16 mouse cellular contexts compared by ENCODE assay signal in genomic region chr4:82884636-82885534, GRCm38 (mm10). TPM values are rescaled to one million over a fixed set of nuclear protein-coding genes. Genes with fewer than 3 reads are reported as not detected.
DNase-seq lines count a peak whose midpoint lies in the region; ATAC-seq and TF ChIP-seq lines count a peak whose summit lies in the region.
"Had no signal": no experiment of that assay in that cellular context is flagged by ENCODE, and none has a peak within 500 bp of the region (broad histone marks: within the 10 kb centered on the region; RNA-seq: fewer than 3 reads in every experiment).

TSS of gene Cer1 (minus strand) at chr4:82885148.

- no peak within 1 kb of the TSS for H3K4me2 ChIP-seq in lung, embryonic 14.5 days
- H3K4me2 ChIP-seq: neural tube, embryonic 13.5 days; stomach, embryonic 15.5 days had no signal

- no peaks in the 10 kb centered on the region for H3K9me3 ChIP-seq in lung, embryonic 14.5 days (ENCODE audit: low read depth, low read length)
- H3K9me3 ChIP-seq: neural tube, embryonic 13.5 days; stomach, embryonic 15.5 days had no signal

- H3K27ac ChIP-seq in lung, embryonic 14.5 days (ENCODE audit: low read depth) = no peak within 1 kb of the TSS
- H3K27ac ChIP-seq: neural tube, embryonic 13.5 days; stomach, embryonic 15.5 days had no signal

- H3K9ac ChIP-seq in lung, embryonic 14.5 days = no peak within 1 kb of the TSS
- H3K9ac ChIP-seq: neural tube, embryonic 13.5 days; stomach, embryonic 15.5 days had no signal

- no peak within 1 kb of the TSS for H3K4me3 ChIP-seq in lung, embryonic 14.5 days (ENCODE audit: low read depth, low read length)
- H3K4me3 ChIP-seq: neural tube, embryonic 13.5 days; stomach, embryonic 15.5 days had no signal

- no peaks in the 10 kb centered on the region for H3K4me1 ChIP-seq in lung, embryonic 14.5 days (ENCODE audit: insufficient read depth)

- no peak for TF ChIP-seq CTCF in lung, embryonic 14.5 days (IDR thresholded peaks at IDR 0.05; ENCODE audit: low read depth)

- no peak for DNase-seq in lung, embryonic 14.5 days
- no peak for DNase-seq in lung, postnatal 10 days
- DNase-seq in cerebellum, adult 8-10 months = peak; percentile 55
- peak; percentile 41 for DNase-seq in forelimb bud, embryonic 11.5 days (ENCODE audit: low read depth, low spot score)
- DNase-seq in skeletal muscle tissue, adult 2 months (ENCODE audit: low read depth, low spot score) = peak; percentile 23
- DNase-seq in adrenal gland, postnatal 36 days = no peak
- no peak for DNase-seq in lung, postnatal 14 days
- DNase-seq in spleen, adult 18-20 months = no peak
- DNase-seq: adrenal gland, postnatal 25 days; embryo, embryonic 11 days; midbrain, embryonic 14.5 days had no signal

- H3K36me3 ChIP-seq in lung, embryonic 14.5 days (ENCODE audit: insufficient read depth) = no peaks in the 10 kb centered on the region
- H3K36me3 ChIP-seq: neural tube, embryonic 13.5 days; stomach, embryonic 15.5 days had no signal

- 54% methylated on average over 19 of the region's 19 CpGs for WGBS in lung, embryonic 14.5 days

- H3K27me3 ChIP-seq in lung, embryonic 14.5 days (ENCODE audit: insufficient read depth, low read length) = no peaks in the 10 kb centered on the region
- H3K27me3 ChIP-seq: neural tube, embryonic 13.5 days; stomach, embryonic 15.5 days had no signal

- peak; percentile 65; the same call in 1 of the 2 replicates for ATAC-seq in lung, embryonic 14.5 days (ENCODE audit: insufficient read depth)
- ATAC-seq: intestine, postnatal 0 days had no signal

RNA-seq across cellular contexts. Expression of gene Cer1, which starts in this region (rescaled TPM):
- polyA plus RNA-seq in lung, embryonic 14.5 days (2014; fragmentation: Nextera tagmentation; extraction: Ambion mirVana) = 3.1 and 3.9 TPM in 2 replicates
- not detected for total RNA-seq in adrenal gland, postnatal 36 days (2021)
- total RNA-seq: adrenal gland, postnatal 25 days; heart, postnatal 4 days; liver, adult 2 months had no signal
- polyA plus RNA-seq: intestine, postnatal 0 days; liver, adult 2 months; midbrain, embryonic 14.5 days had no signal

Comparison
In these comparisons a context has a peak if more than half of its experiments do, and no peak if none do; other contexts are left out.
1. DNase-seq: peak in cerebellum, adult 8-10 months (single experiment), forelimb bud, embryonic 11.5 days (single experiment) and skeletal muscle tissue, adult 2 months (single experiment); none in lung, embryonic 14.5 days (single experiment), lung, postnatal 10 days (single experiment), adrenal gland, postnatal 36 days (0 of 2), lung, postnatal 14 days (single experiment) and spleen, adult 18-20 months (0 of 2).